Mouse (Mus musculus) hindbrain, embryonic 12.5 days (tissue): ENCODE data around the gene Mxra7. TPM values are rescaled to one million over a fixed set of nuclear protein-coding genes. Genes with fewer than 3 reads are reported as not detected.
"Not testable (repeated sequence)": the region's sequence is repeated elsewhere in the genome, so short reads cannot be mapped to it uniquely, and the experiment has no call there.

Source experiments
- ATAC-seq: fragments of 200-750 bp; cut with Nextera tagmentation; 2 replicates; pipeline ENCODE4 v1.8.0; 2017; ENCODE audit warnings: moderate TSS enrichment; ENCODE audit not compliant: low FRiP score
- H3K27ac ChIP-seq: fragments of 300-500 bp; sonication (generic); 2 replicates; pipeline ENCODE4 v1.5.1; 2016; ENCODE audit warnings: mild to moderate bottlenecking
- H3K27me3 ChIP-seq: fragments of 300-500 bp; sonication (generic); 2 replicates; pipeline ENCODE4 v1.6.1; 2016; ENCODE audit warnings: mild to moderate bottlenecking
- H3K36me3 ChIP-seq: fragments of 300-500 bp; sonication (generic); 2 replicates; pipeline ENCODE4 v1.6.1; 2016; ENCODE audit warnings: mild to moderate bottlenecking
- H3K4me1 ChIP-seq: fragments of 300-500 bp; sonication (generic); 2 replicates; pipeline ENCODE4 v1.6.1; 2016
- H3K4me2 ChIP-seq: fragments of 300-500 bp; sonication (generic); replicated peaks from 2 replicates; pipeline ENCODE4 v1.6.1; 2016; ENCODE audit warnings: mild to moderate bottlenecking
- H3K4me3 ChIP-seq: fragments of 300-500 bp; sonication (generic); 2 replicates; pipeline ENCODE4 v1.5.1; 2016; ENCODE audit warnings: mild to moderate bottlenecking
- H3K9ac ChIP-seq: fragments of 300-500 bp; sonication (generic); 2 replicates; pipeline ENCODE4 v1.6.1; 2016; ENCODE audit warnings: mild to moderate bottlenecking, moderate library complexity
- H3K9me3 ChIP-seq: fragments of 300-500 bp; sonication (generic); replicated peaks from 2 replicates; pipeline ENCODE4 v1.6.1; 2016; ENCODE audit warnings: mild to moderate bottlenecking
- WGBS: fragments of 180-500 bp; shearing (Covaris S2); methylation state at CpG from one replicate; pipeline ENCODE4 v1.1.7; 2016; 5-methylcytosine and 5-hydroxymethylcytosine counted together
- polyA plus RNA-seq: library from polyadenylated mRNA; unstranded; fragments of >200 nt; fragmentation: Nextera tagmentation; extraction: Ambion mirVana; gene quantifications from 2 replicates; pipeline ENCODE4 v1.2.1, GENCODE M21; 2016

The Mxra7 gene
- polyA plus RNA-seq, 1 experiment from 2014 or later = 95.0 TPM

- Histone ChIP-seq H3K4me3 (peak within 1 kb of the TSS; percentile 100), H3K27ac (peak within 1 kb of the TSS; percentile 97), H3K9ac (peak within 1 kb of the TSS; percentile 99), H3K9me3 (no peaks in the 10 kb centered on the region), H3K4me1 (peaks cover 24% of the 10 kb centered on the region), H3K36me3 (peaks cover 29% of the 10 kb centered on the region), H3K4me2 (peak within 1 kb of the TSS; percentile 64), H3K27me3 (no peaks in the 10 kb centered on the region)
- WGBS = under 1% methylated on average over 89 of the region's 91 CpGs
- peak; percentile 55 for ATAC-seq
Observed at GRCm38 (mm10) chr11:116852291-116852890, 24.5 kb upstream of the Mxra7 start, which contains the start of gene Mfsd11. Gene Mfsd11 (plus strand): TSS chr11:116852440.

DNA sequence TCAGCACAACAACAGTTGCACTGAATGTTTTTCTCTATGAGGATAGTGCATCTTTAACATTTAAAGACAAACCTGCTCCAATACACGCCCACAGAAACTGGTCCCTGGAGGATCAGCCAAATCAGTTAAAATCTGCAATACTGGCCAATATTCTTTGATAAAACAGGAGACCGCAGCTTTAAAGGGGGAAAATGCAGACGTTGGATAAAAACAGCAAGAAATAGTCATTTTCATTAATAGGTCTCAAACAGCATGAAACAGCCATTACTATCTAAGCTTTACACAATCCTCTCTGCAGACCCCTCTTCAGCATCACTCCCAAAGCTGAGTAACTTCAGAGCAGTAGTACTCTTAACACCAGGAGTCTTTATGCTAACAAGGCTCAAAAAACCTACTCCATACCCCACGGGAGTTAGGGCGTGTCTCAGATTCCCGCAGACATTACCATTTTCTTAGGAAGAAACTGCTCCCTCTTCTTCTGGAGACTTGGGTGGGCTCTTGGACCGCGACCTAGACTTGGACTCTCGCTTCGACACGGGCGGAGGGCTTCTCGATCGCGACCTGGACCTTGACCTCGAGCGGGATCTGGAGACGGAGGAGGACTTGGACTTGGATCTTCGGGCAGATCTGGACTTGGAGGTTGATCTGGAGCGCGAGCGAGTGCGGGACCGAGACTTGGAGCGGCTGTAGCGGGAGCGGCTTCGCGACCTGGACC, 23.9 kb upstream of the Mxra7 start:
- Histone ChIP-seq H3K27ac (peak overlapping the region; percentile 97), H3K9me3 (no peaks in the 10 kb centered on the region), H3K27me3 (no peaks in the 10 kb centered on the region), H3K4me1 (peaks cover 25% of the 10 kb centered on the region), H3K4me2 (peak overlapping the region; percentile 64), H3K9ac (peak overlapping the region; percentile 99), H3K36me3 (peaks cover 26% of the 10 kb centered on the region), H3K4me3 (peak overlapping the region; percentile 100)
- 1% methylated on average over 29 of the region's 29 CpGs for WGBS
- ATAC-seq = no peak

DNA sequence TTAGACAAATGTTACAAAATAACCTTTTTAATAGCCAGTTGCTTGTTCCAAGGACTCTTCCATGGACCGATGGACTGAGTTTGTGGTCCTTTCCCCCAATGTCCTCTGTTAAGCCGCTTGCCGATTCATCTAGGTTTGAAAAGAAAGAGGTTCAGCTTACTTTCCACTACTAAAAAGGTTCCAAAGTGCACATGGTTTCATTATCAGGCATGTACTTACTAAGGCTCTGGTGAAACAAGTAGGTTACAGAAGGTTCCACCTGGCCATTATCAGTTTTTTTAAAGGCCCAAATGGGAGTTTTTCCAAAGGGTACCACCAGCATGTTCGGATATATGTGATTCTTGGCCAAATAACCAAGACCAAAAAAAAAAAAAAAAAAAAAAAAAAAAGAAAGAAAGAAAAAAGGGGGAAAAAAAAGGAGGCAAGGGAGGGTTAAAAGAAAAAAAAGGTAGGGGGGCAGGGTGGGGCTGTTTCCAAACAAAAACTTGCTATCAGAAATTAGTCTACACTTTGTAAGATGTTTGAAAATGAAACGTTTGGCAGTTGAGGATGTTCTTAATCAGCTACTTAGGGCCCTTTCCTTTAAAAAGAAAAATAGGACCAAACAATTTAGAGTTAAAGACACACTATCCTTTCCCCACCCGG, 23.1 kb upstream of the Mxra7 start:
- Histone ChIP-seq H3K9ac (peak overlapping the region; percentile 99), H3K27me3 (no peaks in the 10 kb centered on the region), H3K9me3 (no peaks in the 10 kb centered on the region), H3K4me1 (peaks cover 28% of the 10 kb centered on the region), H3K36me3 (peaks cover 26% of the 10 kb centered on the region), H3K4me3 (peak overlapping the region; percentile 100), H3K4me2 (peak overlapping the region; percentile 64), H3K27ac (no peak overlapping the region)
- no peak for ATAC-seq
- WGBS = 41% methylated on average over 6 of the region's 6 CpGs

DNA sequence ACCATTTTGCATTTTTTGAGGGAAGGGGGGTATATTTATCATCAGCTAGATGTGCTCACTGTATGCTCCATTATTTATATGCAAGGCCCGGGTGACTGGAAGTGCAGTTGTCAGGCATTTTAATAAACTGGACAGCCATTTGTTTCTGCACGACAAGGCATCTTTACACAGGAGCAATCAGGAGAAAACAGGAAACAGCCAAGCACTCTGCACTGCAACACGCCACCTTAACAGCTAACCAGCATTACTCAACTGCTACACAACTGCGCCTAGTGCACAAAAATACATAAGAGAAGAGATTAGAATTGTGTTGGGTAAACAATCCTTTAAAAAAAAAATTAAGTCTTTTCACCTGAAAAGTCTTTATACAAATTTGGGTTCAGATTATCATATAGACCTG, 22.2 kb upstream of the Mxra7 start:
- WGBS = 66% methylated on average over 4 of the region's 4 CpGs
- H3K27me3 ChIP-seq = no peaks in the 10 kb centered on the region
- H3K4me3 ChIP-seq = no peak overlapping the region
- no peak for ATAC-seq
- peaks cover 25% of the 10 kb centered on the region for H3K4me1 ChIP-seq
- H3K27ac ChIP-seq = no peak overlapping the region
- peaks cover 26% of the 10 kb centered on the region for H3K36me3 ChIP-seq
- H3K9me3 ChIP-seq = no peaks in the 10 kb centered on the region
- H3K4me2 ChIP-seq = peak overlapping the region; percentile 64
- no peak overlapping the region for H3K9ac ChIP-seq

DNA sequence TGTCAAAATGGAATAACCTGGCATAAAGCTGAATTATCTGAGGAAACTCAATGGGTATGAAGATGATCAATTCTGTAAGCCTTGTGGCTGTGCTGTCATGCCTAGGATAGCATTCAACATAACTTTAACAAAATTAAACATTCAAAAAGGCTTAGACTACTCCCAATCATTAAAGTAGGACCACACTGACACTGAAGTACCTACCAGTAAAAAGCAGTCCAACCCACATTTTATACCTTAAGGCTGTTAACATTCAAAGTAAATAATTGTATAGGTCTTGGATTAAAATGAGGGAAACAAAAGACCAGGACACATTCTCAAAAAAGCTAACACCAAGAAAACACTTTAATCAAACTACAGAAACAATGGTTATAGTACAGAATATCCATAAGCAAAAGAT, 21.7 kb upstream of the Mxra7 start:
- Histone ChIP-seq H3K36me3 (peaks cover 26% of the 10 kb centered on the region), H3K9me3 (no peaks in the 10 kb centered on the region), H3K4me1 (peaks cover 22% of the 10 kb centered on the region), H3K4me2 (no peak overlapping the region), H3K4me3 (no peak overlapping the region), H3K27ac (no peak overlapping the region), H3K27me3 (no peaks in the 10 kb centered on the region), H3K9ac (no peak overlapping the region)
- no peak for ATAC-seq

- Histone ChIP-seq H3K36me3 (peaks cover 26% of the 10 kb centered on the region), H3K4me1 (peaks cover 23% of the 10 kb centered on the region)
- not testable (repeated sequence) for H3K27ac ChIP-seq, H3K4me2 ChIP-seq, ATAC-seq, H3K9ac ChIP-seq, H3K27me3 ChIP-seq, H3K4me3 ChIP-seq, H3K9me3 ChIP-seq
- 77% methylated on average over 2 of the region's 2 CpGs for WGBS
Observed at GRCm38 (mm10) chr11:116848877-116849178, 21.0 kb upstream of the Mxra7 start.

- Histone ChIP-seq H3K9me3 (no peaks in the 10 kb centered on the region), H3K27me3 (no peaks in the 10 kb centered on the region), H3K9ac (no peak overlapping the region), H3K4me2 (no peak overlapping the region), H3K4me1 (peaks cover 24% of the 10 kb centered on the region), H3K27ac (no peak overlapping the region), H3K36me3 (peaks cover 26% of the 10 kb centered on the region), H3K4me3 (no peak overlapping the region)
- ATAC-seq = no peak
- 79% methylated on average over 5 of the region's 5 CpGs for WGBS
Observed at GRCm38 (mm10) chr11:116848086-116848876, 20.4 kb upstream of the Mxra7 start.

GRCm38 (mm10) chr11:116847187-116848085, 19.6 kb upstream of the Mxra7 start:
- no peak overlapping the region for H3K4me2 ChIP-seq
- no peak overlapping the region for H3K4me3 ChIP-seq
- H3K9me3 ChIP-seq = no peaks in the 10 kb centered on the region
- no peak overlapping the region for H3K27ac ChIP-seq
- H3K4me1 ChIP-seq = peaks cover 24% of the 10 kb centered on the region
- no peak overlapping the region for H3K9ac ChIP-seq
- peaks cover 26% of the 10 kb centered on the region for H3K36me3 ChIP-seq
- H3K27me3 ChIP-seq = no peaks in the 10 kb centered on the region
- 88% methylated on average over 3 of the region's 3 CpGs for WGBS
- ATAC-seq = no peak

GRCm38 (mm10) chr11:116846593-116847181, 18.8 kb upstream of the Mxra7 start:
- H3K9ac ChIP-seq = no peak overlapping the region
- no peaks in the 10 kb centered on the region for H3K27me3 ChIP-seq

DNA sequence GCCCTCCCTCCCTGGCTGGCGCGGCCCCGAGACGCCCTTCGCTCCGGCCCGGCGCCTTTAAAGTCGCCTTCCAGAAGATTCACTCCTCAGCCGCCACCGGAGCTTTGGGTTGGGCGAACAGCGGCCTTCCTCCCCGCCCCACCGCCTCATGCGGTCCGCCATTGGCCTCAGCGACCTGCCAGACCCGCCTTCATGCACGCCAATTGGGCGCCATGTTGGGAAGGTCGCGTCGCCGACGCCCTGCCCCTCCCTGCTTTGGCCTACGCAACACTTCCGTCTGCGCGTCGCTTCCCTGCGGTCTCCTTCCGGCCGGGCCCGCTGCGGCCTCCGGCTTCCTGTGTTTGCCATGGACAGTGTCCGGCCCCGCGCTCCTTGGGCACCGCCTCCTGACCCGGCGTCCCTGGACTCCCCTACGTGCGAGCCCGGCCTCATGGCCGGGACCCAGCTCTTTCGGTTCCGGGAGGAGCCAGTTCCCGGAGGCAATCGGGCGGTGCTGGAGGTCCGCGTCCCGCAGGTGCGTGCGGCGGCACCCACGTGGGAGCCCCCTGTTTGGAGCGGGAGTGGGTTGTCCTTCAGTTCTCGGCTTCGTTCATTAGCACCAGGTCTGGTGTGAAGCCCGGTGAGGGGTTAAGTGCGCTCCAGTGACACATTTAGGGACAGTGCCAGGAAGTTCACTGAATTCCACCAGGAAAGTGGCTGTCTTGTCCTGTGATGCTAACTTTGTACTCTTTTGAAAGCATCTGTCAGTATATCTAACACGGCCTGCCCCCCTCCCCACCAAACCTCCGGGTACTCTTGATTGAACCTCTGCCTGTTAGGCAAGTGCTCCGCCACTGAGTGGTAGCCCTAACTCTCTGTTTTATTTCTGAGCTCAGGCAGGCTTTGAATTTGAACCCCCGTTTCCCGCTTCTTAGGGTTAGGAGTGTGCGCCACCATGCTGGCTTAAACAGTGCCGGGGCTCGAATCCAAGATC, 15.7 kb upstream of the Mxra7 start, which contains the start of the genes Mettl23 and Jmjd6:
Mettl23 (plus strand) TSS at position 18 of the 973 bp plus-strand sequence.
Jmjd6 (minus strand) TSS at position 189 of the 973 bp plus-strand sequence.
- Histone ChIP-seq H3K9ac (peak within 1 kb of the TSS; percentile 78), H3K4me2 (peak within 1 kb of the TSS; percentile 90), H3K27me3 (no peaks in the 10 kb centered on the region), H3K4me1 (peaks cover 48% of the 10 kb centered on the region), H3K27ac (peak within 1 kb of the TSS; percentile 95), H3K4me3 (peak within 1 kb of the TSS; percentile 73), H3K36me3 (peaks cover 38% of the 10 kb centered on the region), H3K9me3 (no peaks in the 10 kb centered on the region)
- under 1% methylated on average over 72 of the region's 72 CpGs for WGBS
- ATAC-seq = peak; percentile 96

More at GRCm38 (mm10) chr11:116846593-116847181, 18.8 kb upstream of the Mxra7 start:
- Histone ChIP-seq H3K36me3 (peaks cover 26% of the 10 kb centered on the region), H3K27ac (no peak overlapping the region), H3K4me2 (no peak overlapping the region), H3K4me3 (no peak overlapping the region), H3K4me1 (peaks cover 30% of the 10 kb centered on the region), H3K9me3 (no peaks in the 10 kb centered on the region)
- ATAC-seq = no peak
- WGBS = 79% methylated on average over 4 of the region's 4 CpGs
